Mouse (Mus musculus): ENCODE results near the gene 1700020A23Rik. TPM values are rescaled to one million over a fixed set of nuclear protein-coding genes. Genes with fewer than 3 reads are reported as not detected.

1700020A23Rik gene
- total RNA-seq, 1 experiment from 2014 or later, result not detected

DNA sequence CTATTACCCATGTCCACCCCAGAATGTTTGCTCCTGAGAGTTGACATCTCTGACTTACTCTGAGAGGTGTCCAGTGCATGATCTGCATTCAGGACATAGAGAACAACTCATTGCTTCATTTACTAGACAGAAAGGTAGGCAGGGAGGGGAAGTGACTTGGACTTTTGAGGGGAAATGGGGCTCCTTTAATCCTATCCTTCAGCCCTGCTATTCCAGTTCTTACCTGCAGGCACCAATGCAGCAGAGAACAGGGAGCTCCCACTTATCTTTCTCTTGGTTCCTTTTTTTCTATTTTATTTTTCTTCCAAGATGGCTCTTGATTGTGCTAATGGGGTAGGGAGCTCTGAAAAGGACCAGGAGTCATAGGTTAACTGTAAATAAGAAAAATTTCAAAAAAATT, 43.4 kb downstream of the 1700020A23Rik start:
- no peak for ATAC-seq (replicated peaks; ENCODE audit: insufficient number of reproducible peaks, low FRiP score, low TSS enrichment, poor library complexity, severe bottlenecking)

GRCm38 (mm10) chr2:130449021-130449793, 44.1 kb downstream of the 1700020A23Rik start:
- no peak for ATAC-seq (replicated peaks; ENCODE audit: insufficient number of reproducible peaks, low FRiP score, low TSS enrichment, poor library complexity, severe bottlenecking)

GRCm38 (mm10) chr2:130449794-130450433, 44.9 kb downstream of the 1700020A23Rik start, which contains the start of gene Ptpra:
Gene Ptpra, plus strand, starts transcription at chr2:130450278.
- ATAC-seq (replicated peaks; ENCODE audit: insufficient number of reproducible peaks, low FRiP score, low TSS enrichment, poor library complexity, severe bottlenecking), result peak; percentile 91

GRCm38 (mm10) chr2:130450434-130450796, 45.4 kb downstream of the 1700020A23Rik start:
- ATAC-seq (replicated peaks; ENCODE audit: insufficient number of reproducible peaks, low FRiP score, low TSS enrichment, poor library complexity, severe bottlenecking), result peak; percentile 41; the same call in 1 of the 2 replicates

DNA sequence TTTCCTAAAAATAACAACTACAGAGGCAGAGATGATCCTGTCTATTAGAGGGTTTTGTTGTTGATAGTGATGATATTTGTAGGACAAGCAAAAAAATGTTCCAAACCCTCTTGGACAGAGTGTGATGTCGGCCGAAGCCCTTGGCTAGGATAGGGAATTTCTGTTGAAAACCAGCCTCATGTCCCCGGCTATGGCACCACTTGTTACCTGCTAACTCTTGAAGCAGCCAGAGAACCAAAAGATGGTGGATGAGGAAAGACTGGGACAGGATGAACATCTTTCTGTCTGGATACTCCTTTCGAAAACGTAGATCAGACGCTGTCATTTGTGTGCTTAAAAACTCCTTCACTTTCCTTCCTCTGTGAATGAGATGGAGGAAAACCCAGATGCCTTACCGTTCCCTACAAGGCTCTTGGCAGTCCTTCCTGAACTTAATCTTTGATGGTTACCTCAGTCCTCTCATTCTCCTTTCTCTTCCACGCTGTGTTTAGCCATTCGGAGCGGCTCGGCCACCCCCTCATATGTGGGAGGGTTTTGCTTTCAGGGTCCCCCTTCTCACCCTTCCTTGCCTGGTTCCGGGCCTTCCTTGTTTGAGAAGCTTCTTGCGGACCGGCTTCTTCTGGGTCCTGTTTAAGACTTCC, 46.1 kb downstream of the 1700020A23Rik start:
- ATAC-seq (replicated peaks; ENCODE audit: insufficient number of reproducible peaks, low FRiP score, low TSS enrichment, poor library complexity, severe bottlenecking), result no peak

DNA sequence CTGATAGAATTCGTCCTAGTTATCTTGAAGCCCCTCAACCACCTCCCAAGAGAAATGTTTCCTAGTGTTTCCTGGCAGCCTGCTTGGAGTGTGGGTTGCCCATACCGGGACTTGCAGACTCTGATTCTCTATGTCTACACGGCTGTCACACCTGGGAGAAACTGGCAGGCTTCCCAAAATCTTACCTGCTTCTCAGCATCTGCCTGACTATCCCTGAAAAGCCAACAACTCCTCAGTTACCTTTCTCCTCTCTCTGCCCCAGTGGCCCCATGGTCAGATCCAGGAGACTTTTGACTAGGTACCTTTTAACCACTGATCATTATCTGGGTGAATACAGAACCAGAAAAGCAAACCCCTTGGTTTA, 46.6 kb downstream of the 1700020A23Rik start:
- ATAC-seq (replicated peaks; ENCODE audit: insufficient number of reproducible peaks, low FRiP score, low TSS enrichment, poor library complexity, severe bottlenecking), result no peak

GRCm38 (mm10) chr2:130452266-130452665, 47.2 kb downstream of the 1700020A23Rik start:
- ATAC-seq (replicated peaks; ENCODE audit: insufficient number of reproducible peaks, low FRiP score, low TSS enrichment, poor library complexity, severe bottlenecking), result no peak

DNA sequence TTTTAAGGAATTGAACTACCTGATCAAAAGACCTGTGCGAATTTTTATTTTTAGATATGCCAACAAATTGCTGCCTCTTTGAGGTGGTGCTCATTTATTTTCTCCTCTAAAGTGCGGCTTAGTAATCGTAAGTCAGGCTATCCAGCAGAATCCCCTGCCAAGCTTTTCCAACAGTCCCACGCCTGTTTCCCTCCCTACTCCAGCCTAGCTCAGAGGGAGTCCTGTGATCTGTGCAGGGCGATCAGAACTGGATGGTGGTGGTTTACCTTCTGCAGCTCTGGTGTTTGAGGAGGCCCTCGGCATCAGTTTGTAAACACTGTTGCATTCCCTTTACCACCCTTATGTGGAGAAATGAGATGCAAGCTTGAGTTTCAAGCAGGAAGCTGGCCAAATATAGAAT, 48.4 kb downstream of the 1700020A23Rik start:
- ATAC-seq (replicated peaks; ENCODE audit: insufficient number of reproducible peaks, low FRiP score, low TSS enrichment, poor library complexity, severe bottlenecking), result no peak

GRCm38 (mm10) chr2:130454748-130455370, 49.8 kb downstream of the 1700020A23Rik start:
- no peak for ATAC-seq (replicated peaks; ENCODE audit: insufficient number of reproducible peaks, low FRiP score, low TSS enrichment, poor library complexity, severe bottlenecking)

Other genes with a start within 250 kb of the 1700020A23Rik start
- 172 to 203 TPM (median 176 TPM) in 3 replicates for gene Snrpb, start 225.9 kb upstream of the 1700020A23Rik start, total RNA-seq (2017)
- not detected in 3 replicates for gene Tmc2, start 210.1 kb upstream of the 1700020A23Rik start, total RNA-seq (2017)
- 156 to 208 TPM (median 163 TPM) in 3 replicates for gene Nop56, start 130.8 kb upstream of the 1700020A23Rik start, total RNA-seq (2017)
- 103 to 169 TPM (median 112 TPM) in 3 replicates for gene Idh3b, start 120.7 kb upstream of the 1700020A23Rik start, total RNA-seq (2017)
- not detected in 3 replicates for gene Ebf4, start 110.1 kb upstream of the 1700020A23Rik start, total RNA-seq (2017)
- gene Cpxm1, start 7.7 kb upstream of the 1700020A23Rik start, total RNA-seq (2017), result 0.19 to 0.67 TPM in 2 of 3 replicates, not detected in the other
- not detected in 3 replicates for gene Gm28372, start within 50 bp of the 1700020A23Rik start, total RNA-seq (2017)
- not detected in 3 replicates for gene Tmem239, start 1.2 kb downstream of the 1700020A23Rik start, total RNA-seq (2017)
- 199 to 267 TPM (median 223 TPM) in 3 replicates for gene Vps16, start 19.1 kb downstream of the 1700020A23Rik start, total RNA-seq (2017)
- 20.8 to 40.3 TPM (median 22.5 TPM) in 3 replicates for gene Pced1a, start 19.4 kb downstream of the 1700020A23Rik start, total RNA-seq (2017)
- gene Ptpra, start 45.0 kb downstream of the 1700020A23Rik start, total RNA-seq (2017), result 103 to 177 TPM (median 151 TPM) in 3 replicates
- gene Mrps26, start 158.5 kb downstream of the 1700020A23Rik start, total RNA-seq (2017), result 12.2 to 32.6 TPM (median 25.0 TPM) in 3 replicates
- not detected in 3 replicates for gene Oxt, start 170.9 kb downstream of the 1700020A23Rik start, total RNA-seq (2017)
- gene Avp, start 177.3 kb downstream of the 1700020A23Rik start, total RNA-seq (2017), result not detected in 3 replicates
- 5.1 to 10.8 TPM (median 9.0 TPM) in 3 replicates for gene Fastkd5, start 224.8 kb downstream of the 1700020A23Rik start, total RNA-seq (2017)
- gene Ubox5, start 224.8 kb downstream of the 1700020A23Rik start, total RNA-seq (2017), result 2.9 to 5.1 TPM (median 3.5 TPM) in 3 replicates
- gene Lzts3, start 237.5 kb downstream of the 1700020A23Rik start, total RNA-seq (2017), result 0.29 to 0.95 TPM (median 0.85 TPM) in 3 replicates

Data from monocyte, adult 5-6 weeks (primary cell).